Mouse (Mus musculus) liver, adult 2 months (tissue): ENCODE data around the gene Elobl. TPM values are rescaled to one million over a fixed set of nuclear protein-coding genes. Genes with fewer than 3 reads are reported as not detected.

ENCODE experiments used
- DNase-seq: peaks from one replicate; pipeline ENCODE4 v3.0.0-alpha.2; 2011; ENCODE audit warnings: low read depth, low spot score; ENCODE audit errors: extremely low read depth
- H3K27ac ChIP-seq: fragments of 200-500 bp; replicated peaks from 2 replicates; pipeline ENCODE4 v1.5.1; 2012; ENCODE audit warnings: low read depth, mild to moderate bottlenecking, control low read depth, inconsistent platforms, low read length; ENCODE audit not compliant: insufficient read depth
- H3K27me3 ChIP-seq: fragments of 200-500 bp; 2 replicates; pipeline ENCODE4 v1.6.1; 2012; ENCODE audit warnings: mild to moderate bottlenecking, moderate library complexity, low read length, inconsistent platforms; ENCODE audit not compliant: control insufficient read depth, insufficient read depth
- H3K36me3 ChIP-seq: fragments of 200-500 bp; 2 replicates; pipeline ENCODE4 v1.6.1; 2012; ENCODE audit warnings: low read length, inconsistent platforms; ENCODE audit not compliant: control insufficient read depth, insufficient read depth
- H3K4me1 ChIP-seq: fragments of 200-500 bp; 2 replicates; pipeline ENCODE4 v1.6.1; 2011; ENCODE audit warnings: low read length; ENCODE audit not compliant: control insufficient read depth, insufficient read depth
- H3K4me3 ChIP-seq: fragments of 200-500 bp; 2 replicates; pipeline ENCODE4 v1.5.1; 2011; ENCODE audit warnings: low read depth, mild to moderate bottlenecking, control low read depth, low read length, moderate library complexity; ENCODE audit not compliant: insufficient read depth
- H3K79me2 ChIP-seq: fragments of 200-500 bp; 2 replicates; pipeline ENCODE4 v1.6.1; 2012; ENCODE audit warnings: inconsistent platforms, mild to moderate bottlenecking, low read length, moderate library complexity; ENCODE audit not compliant: control insufficient read depth, insufficient read depth
- H3K9ac ChIP-seq: fragments of 200-500 bp; 2 replicates; pipeline ENCODE4 v1.6.1; 2012; ENCODE audit warnings: low read depth, mild to moderate bottlenecking, control low read depth, inconsistent platforms, low read length
- CTCF ChIP-seq: fragments of 200-500 bp; IDR thresholded peaks from 2 replicates; pipeline ENCODE4 v1.5.1; 2011; ENCODE audit warnings: low read depth, low read length, control low read depth
- POLR2A ChIP-seq: fragments of 200-500 bp; IDR thresholded peaks from 2 replicates; pipeline ENCODE4 v1.6.1; 2011; ENCODE audit warnings: low read length, control low read depth; ENCODE audit not compliant: insufficient read depth; ENCODE audit errors: extremely low read depth
- WGBS: fragments of 180-500 bp; shearing (Covaris S2); methylation state at CpG from one replicate; pipeline ENCODE4 v1.1.7; 2018; 5-methylcytosine and 5-hydroxymethylcytosine counted together
- polyA plus RNA-seq: library from polyadenylated mRNA; depleted of rRNA; stranded (reverse); fragments of >200 nt; gene quantifications from 2 replicates; pipeline ENCODE4 v1.2.3, GENCODE M21; 2012
- total RNA-seq: library from RNA; depleted of rRNA; stranded (reverse); fragments of >200 nt; gene quantifications from 2 replicates; pipeline ENCODE4 v1.2.3, GENCODE M21; 2014

Elobl gene
- total and polyA plus RNA-seq, 2 experiments = 1.2 TPM; not detected in 1

GRCm38 (mm10) chr11:88995616-88996015 lies 28.9 kb upstream of the Elobl start:
- no peaks in the 10 kb centered on the region for H3K27me3 ChIP-seq
- H3K9ac ChIP-seq = no peak overlapping the region
- H3K36me3 ChIP-seq = peaks cover 5% of the 10 kb centered on the region; the same call in 1 of the 2 replicates
- H3K4me3 ChIP-seq = no peak overlapping the region
- H3K4me1 ChIP-seq = peaks cover 2% of the 10 kb centered on the region; the same call in 1 of the 2 replicates
- peaks cover 10% of the 10 kb centered on the region for H3K79me2 ChIP-seq
- DNase-seq = no peak
- TF ChIP-seq CTCF (no peak), POLR2A (no peak)
- 81% methylated on average over 2 of the region's 2 CpGs for WGBS
- no peak overlapping the region for H3K27ac ChIP-seq

DNA sequence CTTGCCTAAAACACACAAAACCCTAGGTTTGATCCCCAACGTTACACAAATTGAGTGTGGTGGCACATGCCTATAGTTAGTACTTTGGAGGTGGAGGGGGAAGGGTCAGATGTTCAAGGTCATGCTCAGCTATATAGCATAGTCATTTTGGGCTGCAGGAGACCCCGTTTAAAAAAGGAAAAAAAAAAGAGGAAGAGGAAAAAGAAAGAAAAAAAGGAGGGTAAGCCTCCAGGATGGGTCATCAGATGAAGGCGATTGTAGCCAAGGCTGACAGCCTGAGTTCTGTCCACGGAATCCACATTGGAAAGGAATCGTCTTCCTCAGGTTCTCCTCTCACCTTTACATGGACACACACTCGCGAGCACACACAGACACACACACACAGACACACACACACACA lies 27.8 kb upstream of the Elobl start:
- no peak overlapping the region for H3K4me3 ChIP-seq
- H3K79me2 ChIP-seq = peaks cover 2% of the 10 kb centered on the region
- no peaks in the 10 kb centered on the region; the same call in 1 of the 2 replicates for H3K4me1 ChIP-seq
- no peak overlapping the region for H3K27ac ChIP-seq
- no peaks in the 10 kb centered on the region for H3K27me3 ChIP-seq
- 82% methylated on average over 7 of the region's 7 CpGs for WGBS
- no peak for DNase-seq
- H3K36me3 ChIP-seq = peaks cover 5% of the 10 kb centered on the region; the same call in 1 of the 2 replicates
- no peak overlapping the region for H3K9ac ChIP-seq
- no peak for TF ChIP-seq CTCF
- TF ChIP-seq POLR2A = no peak

DNA sequence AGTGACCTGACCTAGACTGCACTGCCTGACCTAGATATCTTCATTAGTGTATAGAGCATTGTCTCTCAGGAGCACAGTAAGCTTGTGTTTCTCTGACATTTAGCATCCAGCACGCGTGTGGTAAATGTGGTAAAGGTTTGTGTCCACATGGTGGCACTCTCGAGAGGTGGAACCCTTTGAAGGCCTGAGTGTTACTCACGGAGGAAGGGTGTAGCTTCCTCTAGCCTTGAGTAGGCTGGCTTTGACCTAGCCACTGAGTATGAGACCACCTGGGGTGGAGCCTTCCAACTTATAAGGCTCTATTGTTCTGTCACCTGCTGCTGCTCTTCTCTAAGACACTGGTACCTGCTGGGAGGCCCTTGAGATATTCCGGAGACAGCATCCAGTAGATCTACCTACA lies 26.9 kb upstream of the Elobl start:
- no peak overlapping the region for H3K9ac ChIP-seq
- H3K36me3 ChIP-seq = peaks cover 5% of the 10 kb centered on the region; the same call in 1 of the 2 replicates
- no peaks in the 10 kb centered on the region; the same call in 1 of the 2 replicates for H3K4me1 ChIP-seq
- H3K79me2 ChIP-seq = no peaks in the 10 kb centered on the region
- H3K27me3 ChIP-seq = no peaks in the 10 kb centered on the region
- no peak overlapping the region for H3K4me3 ChIP-seq
- TF ChIP-seq POLR2A (no peak), CTCF (peak; percentile 63; the same call in 1 of the 2 replicates)
- no peak overlapping the region for H3K27ac ChIP-seq
- DNase-seq = peak; percentile 58
- WGBS = 22% methylated on average over 5 of the region's 5 CpGs

GRCm38 (mm10) chr11:88993186-88993585 lies 26.5 kb upstream of the Elobl start:
- no peak overlapping the region for H3K4me3 ChIP-seq
- no peaks in the 10 kb centered on the region; the same call in 1 of the 2 replicates for H3K4me1 ChIP-seq
- no peak overlapping the region for H3K9ac ChIP-seq
- H3K27ac ChIP-seq = no peak overlapping the region
- no peaks in the 10 kb centered on the region for H3K79me2 ChIP-seq
- no peaks in the 10 kb centered on the region for H3K27me3 ChIP-seq
- no peak for TF ChIP-seq CTCF
- no peak for TF ChIP-seq POLR2A
- 58% methylated on average over 7 of the region's 7 CpGs for WGBS
- no peak for DNase-seq
- peaks cover 5% of the 10 kb centered on the region; the same call in 1 of the 2 replicates for H3K36me3 ChIP-seq

- no peak for TF ChIP-seq POLR2A
- no peak; the same call in 1 of the 2 replicates for TF ChIP-seq CTCF
- Histone ChIP-seq H3K4me1 (no peaks in the 10 kb centered on the region; the same call in 1 of the 2 replicates), H3K36me3 (peaks cover 13% of the 10 kb centered on the region), H3K79me2 (no peaks in the 10 kb centered on the region), H3K4me3 (no peak overlapping the region), H3K9ac (no peak overlapping the region), H3K27me3 (no peaks in the 10 kb centered on the region), H3K27ac (no peak overlapping the region)
- WGBS = 60% methylated on average over 5 of the region's 5 CpGs
- no peak for DNase-seq
These were observed 22.8 kb upstream of the Elobl start for GRCm38 (mm10) chr11:88989530-88989929.

DNA sequence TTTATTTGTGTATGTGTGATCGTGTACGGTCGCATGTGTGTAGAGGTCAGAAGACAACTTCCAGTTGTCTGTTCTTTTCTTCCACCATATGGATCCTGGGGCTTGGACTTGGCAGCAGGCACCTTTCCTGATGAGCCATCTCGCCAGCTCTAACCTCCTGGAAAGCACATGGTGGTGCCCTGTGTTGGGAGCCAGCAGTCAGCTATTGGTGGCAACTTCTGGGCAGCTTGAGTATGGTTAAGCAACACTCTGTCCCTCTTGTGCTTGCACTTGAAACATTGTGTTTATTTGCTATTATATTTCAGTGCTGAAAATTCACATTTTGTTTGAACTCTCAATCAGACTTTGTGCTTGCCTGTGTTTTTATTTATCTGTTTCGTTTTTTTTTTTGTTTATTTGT lies 22.2 kb upstream of the Elobl start:
- TF ChIP-seq CTCF (no peak), POLR2A (no peak)
- Histone ChIP-seq H3K4me1 (no peaks in the 10 kb centered on the region; the same call in 1 of the 2 replicates), H3K27me3 (no peaks in the 10 kb centered on the region), H3K79me2 (no peaks in the 10 kb centered on the region), H3K36me3 (peaks cover 13% of the 10 kb centered on the region), H3K4me3 (no peak overlapping the region), H3K9ac (no peak overlapping the region), H3K27ac (no peak overlapping the region)
- no peak for DNase-seq
- 71% methylated on average over 5 of the region's 5 CpGs for WGBS
